Mouse (Mus musculus): ENCODE measurements around the gene Olfr547.
"Not testable (repeated sequence)": the region's sequence is repeated elsewhere in the genome, so short reads cannot be mapped to it uniquely, and the experiment has no call there.

Gene Olfr547

DNA sequence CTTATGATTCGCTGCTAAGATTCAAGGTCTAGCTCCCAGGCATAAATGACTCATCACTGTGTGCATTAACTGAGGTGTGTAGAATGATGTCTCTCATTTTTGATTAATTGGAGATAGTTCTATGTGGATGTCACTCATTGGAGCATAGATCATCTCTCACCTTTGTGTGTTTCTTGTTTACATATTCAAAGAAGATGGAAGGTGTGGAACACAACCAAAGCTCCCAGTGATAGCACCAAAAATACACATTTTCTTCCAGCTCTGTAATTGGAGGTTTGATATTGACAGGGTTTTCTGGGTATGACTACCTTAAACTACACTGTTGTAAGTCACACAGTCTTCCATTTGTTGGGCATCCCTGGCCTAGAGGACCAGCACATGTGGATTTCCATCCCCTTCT, at the start of gene Olfr547:
Olfr547 (plus strand) TSS at position 301 of the 400 bp plus-strand sequence.
- DNase-seq: no peak

DNA sequence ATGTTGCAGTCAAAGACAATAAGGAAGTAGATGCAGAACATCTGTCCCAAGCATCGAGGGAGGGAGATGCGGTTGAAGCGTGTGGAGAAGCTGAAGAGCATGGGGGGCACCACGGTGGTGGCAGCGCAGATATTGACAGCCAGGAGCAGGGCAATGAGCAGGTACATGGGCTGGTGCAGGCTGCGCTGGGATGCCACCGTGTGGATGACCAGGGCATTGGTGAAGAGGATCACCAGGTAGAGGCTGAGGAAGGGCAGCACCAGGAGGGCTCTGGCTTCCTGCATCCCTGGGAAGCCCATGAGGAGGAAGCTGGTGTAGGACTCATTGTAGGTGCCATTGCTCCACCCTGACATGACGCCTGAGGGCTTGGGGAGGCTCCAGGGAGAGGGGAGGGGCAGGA, 49.8 kb upstream of the Olfr547 start:
- DNase-seq: not testable (repeated sequence)

DNA sequence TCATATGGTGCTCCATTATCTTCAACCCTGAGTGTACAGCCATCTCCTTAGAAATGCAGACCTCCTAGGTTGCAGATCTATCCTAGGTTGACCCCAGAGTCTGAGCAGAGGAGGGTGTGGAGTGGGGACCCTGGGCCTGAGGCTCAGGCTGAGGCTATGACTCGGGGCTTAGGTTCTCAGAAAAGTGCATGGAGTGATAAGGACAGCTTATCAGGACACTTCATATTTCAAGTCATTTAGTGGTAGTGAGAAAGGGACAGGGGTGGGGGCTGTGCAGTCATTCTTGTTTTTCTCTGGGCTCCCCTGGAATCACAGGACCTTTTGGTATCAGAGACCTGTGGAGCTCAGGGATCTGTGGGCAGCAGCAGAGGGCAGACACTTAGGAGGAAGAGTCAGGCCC, 48.4 kb upstream of the Olfr547 start:
- no peak for DNase-seq

DNA sequence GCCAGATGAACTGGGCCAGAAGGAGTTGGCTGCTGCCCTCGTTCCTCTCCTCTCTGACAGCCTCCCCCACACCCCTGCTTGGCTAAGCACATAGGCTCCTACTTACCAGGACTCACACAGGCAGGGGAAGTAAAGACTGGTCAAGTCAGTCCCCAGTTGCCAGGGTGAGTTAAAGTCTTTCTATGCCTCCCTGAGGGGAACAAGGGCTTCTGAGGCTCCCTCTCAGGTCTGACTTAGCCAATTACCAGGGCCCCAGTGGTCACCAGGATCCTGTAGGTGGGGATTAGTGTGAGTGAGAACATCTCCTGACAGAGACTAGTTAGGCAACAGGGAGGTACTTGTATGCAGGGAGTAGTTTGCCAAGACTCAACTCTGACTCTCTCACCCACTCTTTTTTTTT, 46.4 kb upstream of the Olfr547 start, which contains the start of gene Olfr544:
Olfr544 (minus strand) TSS at position 153 of the 400 bp plus-strand sequence.
- DNase-seq: no peak

DNA sequence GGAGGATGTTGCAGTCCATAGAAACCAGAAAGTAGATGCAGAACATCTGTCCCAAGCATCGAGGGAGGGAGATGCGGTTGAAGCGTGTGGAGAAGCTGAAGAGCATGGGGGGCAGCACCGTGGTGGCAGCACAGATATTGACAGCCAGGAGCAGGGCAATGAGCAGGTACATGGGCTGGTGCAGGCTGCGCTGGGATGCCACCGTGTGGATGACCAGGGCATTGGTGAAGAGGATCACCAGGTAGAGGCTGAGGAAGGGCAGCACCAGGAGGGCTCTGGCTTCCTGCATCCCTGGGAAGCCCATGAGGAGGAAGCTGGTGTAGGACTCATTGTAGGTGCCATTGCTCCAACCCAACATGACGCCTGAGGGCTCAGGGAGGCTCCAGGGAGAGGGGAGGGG, 40.1 kb upstream of the Olfr547 start:
- not testable (repeated sequence) for DNase-seq

DNA sequence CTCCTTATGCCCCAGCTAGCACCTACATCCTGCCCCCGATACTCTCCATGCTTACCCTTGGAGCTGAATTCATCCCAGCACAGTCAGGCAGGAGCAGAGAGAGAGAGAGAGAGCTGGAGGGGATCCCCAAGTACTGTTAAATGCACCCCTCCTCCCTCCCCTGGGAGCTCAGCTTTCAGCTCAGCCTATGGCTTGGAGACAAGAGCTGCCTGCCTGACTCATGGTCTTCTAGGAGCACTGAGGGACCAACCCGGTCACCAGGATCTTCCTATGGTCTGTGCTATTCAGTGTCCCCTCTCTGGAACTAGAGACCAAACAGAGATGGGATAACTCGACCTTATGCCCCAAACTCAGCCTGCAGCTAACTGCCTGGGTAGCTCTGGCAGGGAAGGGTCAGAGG, 35.1 kb upstream of the Olfr547 start, which contains the start of gene Olfr545:
Olfr545 (minus strand) TSS at position 101 of the 400 bp plus-strand sequence.
- DNase-seq: no peak

DNA sequence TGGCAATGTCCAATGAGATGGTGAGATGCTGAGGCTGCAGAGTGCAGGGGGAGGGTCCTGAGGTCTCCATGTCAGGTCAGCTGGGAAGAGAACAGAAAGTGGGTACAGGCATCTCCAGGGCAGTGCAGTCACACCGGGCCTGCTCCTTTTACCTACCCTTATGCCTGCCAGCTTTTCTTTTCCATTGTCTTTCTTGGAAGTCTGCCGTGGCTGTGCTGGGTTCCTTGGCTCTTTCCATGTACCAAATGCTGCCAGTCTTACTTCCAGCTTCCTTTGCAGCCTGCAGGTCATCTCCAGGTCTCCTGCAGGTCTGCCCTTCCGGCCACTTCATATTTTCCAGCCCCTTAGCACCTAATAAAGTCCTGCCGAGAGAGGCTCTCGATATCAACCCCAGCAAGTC, 32.6 kb upstream of the Olfr547 start:
- peak; percentile 33 for DNase-seq

DNA sequence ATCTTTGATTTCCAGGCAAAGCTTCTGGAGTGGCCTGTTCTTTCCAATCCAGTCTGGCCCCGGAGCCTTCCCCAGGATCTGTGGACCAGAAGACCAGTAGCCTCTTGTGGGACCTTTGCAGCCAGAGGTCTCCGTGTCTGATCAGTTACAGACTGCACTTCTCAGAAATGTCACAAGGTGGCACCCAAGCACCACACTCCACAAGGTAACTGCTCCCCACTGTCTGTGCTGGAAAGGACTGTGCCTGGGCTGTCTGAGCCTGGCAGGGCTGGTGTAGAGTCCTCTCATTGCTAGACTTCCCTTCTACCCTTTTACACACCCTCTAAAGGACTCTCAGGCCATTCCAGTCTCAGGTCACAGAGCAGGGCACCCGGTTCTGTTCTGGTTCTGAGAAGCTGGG, 27.7 kb upstream of the Olfr547 start:
- DNase-seq: peak; percentile 75

DNA sequence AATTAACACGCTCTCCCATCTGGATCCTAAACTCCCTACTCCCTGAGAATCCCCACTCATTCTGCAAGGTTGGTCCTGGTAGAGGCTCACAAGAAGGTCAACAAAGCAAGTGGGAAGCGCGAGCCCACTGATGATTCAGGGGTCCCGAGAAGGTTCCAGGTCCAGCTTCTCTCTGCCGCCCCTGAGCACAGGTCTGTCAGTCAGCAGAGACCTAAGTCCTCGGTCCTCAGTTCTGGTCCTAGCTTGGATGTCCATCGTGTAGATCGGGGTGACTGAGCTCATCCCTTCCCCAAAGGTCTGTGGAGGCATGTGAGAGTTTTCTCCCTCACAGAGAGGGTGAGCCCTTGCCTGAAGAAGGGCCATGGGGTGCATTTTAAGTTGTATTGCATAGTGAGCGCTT, 26.5 kb upstream of the Olfr547 start:
- DNase-seq: no peak

DNA sequence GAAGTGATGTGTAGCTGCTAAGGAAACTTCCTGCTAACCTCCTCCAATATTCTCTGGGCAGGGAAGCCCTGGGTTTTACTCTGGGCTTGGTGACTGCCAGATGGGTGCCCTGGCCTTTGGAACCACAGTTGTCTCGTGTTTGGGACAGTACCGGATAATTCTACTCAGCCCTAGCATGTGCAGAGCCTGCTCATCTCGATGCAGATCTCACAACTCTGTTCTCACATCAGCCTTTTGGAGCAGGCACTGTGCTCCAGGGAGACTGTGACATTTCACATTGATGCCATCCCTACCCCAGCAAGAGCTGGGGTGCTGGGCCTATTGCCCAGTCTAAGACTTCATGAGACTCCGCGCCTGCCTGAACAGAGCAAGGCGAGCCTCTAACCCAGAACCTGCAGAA, 25.9 kb upstream of the Olfr547 start:
- DNase-seq: no peak

DNA sequence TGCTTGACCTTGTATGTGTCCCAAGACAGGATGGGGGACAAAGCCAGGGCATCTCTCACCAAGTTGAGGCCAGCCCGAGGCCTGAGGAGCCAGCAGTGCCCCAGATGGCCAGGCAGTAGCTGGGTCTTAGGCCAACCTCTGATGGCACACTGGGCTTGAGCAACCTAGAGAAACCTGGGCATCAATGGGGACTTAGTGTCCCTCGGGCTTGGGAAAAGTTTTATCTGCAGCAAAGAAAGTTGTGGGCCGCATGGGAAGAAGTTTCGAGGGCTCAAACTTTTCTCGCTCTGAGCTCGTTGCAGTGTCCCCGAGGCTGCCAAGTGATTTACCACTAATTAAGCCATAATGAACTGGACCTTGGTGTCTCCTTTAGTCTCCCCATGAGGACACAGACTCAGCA, 24.8 kb upstream of the Olfr547 start:
- DNase-seq: no peak

DNA sequence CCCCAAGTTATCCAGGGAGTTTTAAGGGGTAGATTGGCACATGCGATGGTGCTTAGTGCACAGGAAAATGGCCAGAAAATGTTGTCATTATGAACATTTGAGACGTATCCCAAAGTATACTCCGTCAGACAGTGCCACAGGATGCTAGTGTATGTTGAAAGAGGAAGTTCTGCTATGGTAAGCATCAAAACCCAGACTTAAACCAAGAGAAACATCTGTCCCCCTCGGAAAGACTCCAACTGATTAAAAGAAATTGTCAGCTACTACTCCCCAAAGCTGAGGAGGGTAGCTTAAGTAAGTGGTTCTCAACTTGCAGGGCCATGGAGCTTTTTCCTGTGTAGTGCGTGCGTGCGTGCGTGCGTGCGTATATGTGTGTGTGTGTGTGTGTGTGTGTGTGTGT, 22.6 kb upstream of the Olfr547 start:
- no peak for DNase-seq

DNA sequence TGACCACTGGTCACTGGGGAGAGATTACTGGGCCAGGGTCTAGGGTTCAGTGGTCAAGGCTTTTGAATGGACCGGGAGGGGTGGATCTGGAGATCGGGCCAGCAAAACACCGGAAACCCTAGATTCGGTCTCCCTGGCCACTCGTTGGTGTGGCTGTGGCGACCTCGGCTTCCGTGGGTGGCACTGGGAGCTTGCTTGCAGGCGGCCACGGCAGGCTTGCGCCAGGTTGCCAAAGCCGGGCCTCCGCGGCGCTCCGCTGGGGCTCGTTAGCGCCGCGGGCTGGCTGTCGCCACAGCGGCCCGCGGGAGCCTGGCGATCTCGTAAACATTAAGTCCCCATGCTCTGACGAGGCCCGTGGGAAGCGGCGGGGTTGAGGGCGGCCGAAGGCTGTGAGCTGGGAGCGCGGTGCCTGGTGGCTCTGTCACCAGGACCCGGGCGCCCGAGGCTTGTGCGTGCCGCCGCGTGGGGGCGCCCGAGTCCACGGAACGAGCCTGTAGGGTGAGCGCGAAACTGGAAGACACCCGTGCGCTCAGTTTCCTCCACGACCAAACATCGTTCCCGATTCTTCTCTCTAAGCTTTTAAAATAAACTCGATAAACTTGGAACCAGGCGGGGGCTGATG, 21.6 kb upstream of the Olfr547 start:
- peak; percentile 85 for DNase-seq

DNA sequence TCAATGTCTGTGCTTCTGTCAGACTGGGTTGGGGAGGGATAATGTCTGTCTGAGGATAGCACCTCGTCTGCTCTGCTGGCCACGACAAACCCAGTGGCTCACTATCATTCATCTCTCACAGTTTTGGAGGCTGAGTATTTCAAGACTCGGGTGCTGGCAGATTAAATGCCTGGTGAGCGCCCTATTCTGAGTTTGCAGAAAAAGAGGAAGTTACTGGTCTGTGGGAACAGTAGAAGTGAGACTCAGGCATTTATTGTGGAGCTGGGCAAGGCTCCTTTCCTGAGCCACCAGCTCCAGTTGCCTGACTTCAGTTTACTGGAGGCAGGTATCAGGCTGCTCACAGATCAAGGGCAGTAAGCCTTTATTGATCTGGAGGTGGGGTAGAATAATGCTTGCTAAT, 20.4 kb upstream of the Olfr547 start:
- no peak for DNase-seq

DNA sequence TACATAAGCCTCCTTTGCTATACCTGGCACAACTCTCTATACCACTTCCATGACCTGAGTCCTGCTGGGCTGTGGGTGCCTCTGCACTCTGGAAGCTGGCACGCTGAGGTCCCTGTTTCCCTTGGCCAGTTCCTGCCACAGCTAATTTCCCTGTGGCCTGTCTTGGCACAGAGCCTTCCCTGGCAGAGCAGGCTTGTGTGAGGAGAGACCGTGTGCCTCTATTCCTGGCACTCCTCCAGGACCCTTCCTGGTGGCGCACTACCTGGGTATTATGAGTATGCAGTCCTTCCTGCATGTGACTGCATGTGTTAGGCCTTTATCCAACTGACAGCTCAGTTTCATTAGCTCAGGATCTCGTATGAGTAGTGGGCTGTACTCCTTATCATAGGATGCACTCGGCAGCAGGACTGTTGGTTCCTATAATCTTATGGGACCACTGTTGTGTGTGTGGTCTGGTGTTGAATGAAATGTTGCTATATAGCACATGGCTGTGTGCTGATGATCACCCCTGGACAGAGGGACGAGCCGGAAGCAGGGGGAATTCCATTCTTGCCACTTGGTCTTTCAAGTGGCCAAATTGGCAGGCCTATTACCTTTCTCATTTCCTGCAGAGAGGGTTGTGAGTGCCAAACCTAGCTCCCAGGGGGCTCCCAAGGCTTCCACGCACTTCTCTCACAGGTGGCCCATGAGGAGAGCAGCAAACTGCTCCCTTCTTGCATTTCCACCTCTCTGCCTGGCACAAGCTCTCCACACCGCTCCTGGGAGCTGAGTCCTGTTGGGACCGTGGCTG, 18.1 kb upstream of the Olfr547 start:
- DNase-seq: no peak

DNA sequence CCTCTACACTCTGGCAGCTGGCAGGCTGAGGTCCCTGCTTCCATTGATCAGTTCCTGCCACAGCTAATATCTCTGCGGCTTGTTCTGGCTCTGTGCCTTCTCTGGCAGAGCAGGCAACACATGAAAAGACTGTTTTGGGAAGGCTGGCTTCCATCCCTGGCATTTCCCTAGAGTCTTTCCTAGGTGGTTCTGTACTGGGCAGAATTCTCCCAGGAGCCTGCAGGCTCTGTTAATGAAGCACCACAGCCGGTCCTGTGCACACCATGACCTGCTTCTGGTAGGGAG, 17.6 kb upstream of the Olfr547 start:
- DNase-seq: no peak

DNA sequence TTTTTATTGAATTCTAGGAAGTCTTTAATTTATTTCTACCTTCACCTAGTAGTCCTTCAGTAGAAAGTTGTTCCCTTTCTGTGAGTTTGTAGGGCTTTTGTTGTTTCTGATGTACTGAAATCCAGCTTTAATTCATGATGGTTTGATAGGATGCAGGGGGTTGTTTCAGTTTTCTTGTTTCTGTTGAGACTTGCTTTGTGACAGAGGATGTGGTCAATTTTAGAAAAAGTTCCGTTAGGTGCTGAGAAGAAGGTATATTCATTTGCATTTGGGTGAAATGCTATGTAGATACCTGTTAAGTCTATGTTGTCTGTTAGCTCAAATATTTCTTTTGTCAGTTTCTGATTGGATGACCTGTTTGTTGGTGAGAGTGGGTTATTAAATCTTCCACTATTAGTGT, 5.5 kb upstream of the Olfr547 start:
- no peak for DNase-seq

DNA sequence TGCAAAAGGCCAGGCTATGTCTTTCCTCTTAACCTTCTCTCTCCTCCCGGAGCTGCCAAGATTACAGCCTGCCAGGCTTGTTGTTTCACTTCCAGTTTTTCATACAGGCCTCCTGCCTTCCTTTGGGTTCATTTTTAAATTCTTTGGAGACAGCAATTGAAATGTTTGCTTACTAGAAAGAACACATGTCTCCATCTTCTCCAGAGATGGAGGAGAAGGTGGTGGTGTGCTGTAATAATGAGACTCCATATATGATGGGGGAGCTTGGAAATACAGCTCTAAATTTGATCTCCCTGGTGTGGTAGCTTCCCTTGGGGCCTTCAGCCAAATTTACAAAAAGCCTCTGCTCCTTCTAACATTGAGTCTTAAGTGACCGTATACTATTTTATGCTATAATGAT, 6.0 kb downstream of the Olfr547 start, which contains the start of gene Olfr548-ps1:
Olfr548-ps1 (plus strand) TSS at position 301 of the 400 bp plus-strand sequence.
- no peak for DNase-seq

DNA sequence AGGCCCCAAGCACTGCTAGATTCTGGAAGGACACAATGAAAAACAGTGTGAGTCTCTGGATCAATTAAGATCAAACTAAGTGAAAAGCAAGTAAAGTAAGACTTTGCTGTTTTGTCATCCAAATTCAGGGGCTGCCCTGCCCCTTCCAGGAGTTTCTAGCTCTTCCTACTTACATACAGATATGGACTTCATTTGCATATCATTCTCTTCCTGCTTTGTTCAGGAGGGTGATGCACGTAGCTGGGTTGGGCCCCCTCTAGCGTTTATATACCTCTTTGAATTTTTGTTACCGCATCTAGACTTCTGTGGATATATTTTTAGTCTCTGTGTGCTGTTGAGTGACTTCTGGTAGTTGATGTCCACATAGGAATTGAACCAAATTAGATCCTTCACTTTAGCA, 6.7 kb downstream of the Olfr547 start:
- no peak for DNase-seq

DNA sequence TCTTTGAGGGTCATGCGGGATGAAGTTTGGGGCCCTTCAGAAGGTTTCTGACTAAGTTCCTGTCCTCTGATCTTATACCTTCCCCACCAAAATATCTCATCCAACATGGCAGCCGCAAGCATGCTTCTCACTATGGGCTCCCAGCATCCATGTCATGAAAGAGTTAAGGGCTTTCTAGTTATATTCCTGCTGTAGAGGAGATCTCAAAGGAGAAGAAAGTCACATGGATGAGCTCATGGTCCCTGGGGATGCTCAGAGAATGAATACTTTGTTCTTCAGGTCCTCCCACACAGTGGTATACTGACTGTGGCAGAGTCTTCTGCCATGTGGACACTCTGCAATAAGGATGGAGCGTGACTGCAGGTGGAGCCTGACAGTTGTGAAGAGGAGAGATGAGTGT, 15.0 kb downstream of the Olfr547 start, which contains the start of gene Olfr549:
Olfr549 (plus strand) TSS at position 301 of the 400 bp plus-strand sequence.
- DNase-seq: no peak

DNA sequence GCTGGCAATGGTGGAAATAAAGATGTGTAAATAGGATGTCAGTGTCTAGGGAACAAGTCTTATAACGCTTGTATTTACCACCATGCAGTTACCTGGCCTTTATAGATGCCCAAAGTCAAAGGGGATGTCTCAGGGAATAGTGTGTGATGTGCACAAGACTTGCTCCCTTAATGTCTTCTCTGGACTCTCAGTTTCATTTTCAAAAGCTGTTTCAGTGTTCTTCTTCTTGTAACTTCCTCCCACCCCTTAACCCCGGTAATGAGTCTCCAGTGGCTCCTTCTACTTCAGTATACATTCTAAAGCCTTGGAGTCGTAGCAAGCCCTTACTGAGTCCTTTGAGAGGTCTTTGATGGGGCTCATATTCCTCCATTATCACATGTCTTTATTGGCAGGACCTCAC, 18.7 kb downstream of the Olfr547 start:
- DNase-seq: no peak

DNA sequence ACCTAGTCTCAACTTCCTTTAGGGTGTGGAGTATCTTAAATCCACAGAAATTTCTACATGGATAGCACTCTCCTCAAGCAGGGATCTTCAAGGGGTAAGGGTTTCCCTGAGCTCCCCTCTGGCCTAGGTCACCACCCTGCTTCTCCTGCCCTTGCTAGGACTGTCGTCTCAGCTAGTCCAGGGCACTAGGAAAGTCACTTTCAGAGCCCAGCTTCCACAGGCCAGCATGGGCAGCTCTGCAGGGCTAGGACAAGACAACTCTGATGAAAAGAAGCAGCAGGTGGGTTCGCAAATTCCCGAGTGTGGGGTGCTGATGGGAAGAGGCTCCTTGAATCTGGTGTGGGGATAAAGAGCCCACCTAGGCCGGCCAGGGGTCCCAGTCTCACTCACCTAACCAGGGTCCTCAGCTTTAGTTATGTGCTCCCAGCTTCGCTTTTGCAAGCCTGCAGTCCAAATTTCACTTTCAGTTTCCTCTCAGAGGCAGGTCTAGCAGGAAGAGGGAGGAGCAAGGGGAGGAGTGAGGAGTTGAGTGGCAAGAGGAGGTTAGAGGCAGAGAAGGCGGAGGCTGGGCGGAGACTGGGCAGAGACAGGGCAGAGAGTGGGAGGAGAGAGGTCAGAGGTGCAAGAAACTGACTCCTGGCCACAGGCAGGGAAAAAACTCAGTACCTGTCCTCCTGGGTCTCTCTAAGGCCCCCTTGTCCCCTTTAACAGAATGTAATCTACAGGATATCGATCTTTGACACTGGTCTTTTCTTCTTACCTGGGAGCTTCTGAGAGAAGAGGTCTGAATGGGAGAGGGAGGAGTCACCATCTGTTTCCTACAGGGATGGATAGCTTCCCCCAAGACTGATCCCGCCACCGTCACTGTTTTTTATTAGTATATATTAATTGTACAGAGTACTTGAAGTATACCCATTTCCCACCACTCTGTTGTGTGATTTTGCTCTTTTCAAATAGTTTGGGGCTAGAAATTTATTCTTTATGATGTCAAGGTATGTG, 30.7 kb downstream of the Olfr547 start, which contains the start of gene Trim21:
Trim21 (minus strand) TSS at position 488 of the 999 bp plus-strand sequence.
- DNase-seq: peak; percentile 26

DNA sequence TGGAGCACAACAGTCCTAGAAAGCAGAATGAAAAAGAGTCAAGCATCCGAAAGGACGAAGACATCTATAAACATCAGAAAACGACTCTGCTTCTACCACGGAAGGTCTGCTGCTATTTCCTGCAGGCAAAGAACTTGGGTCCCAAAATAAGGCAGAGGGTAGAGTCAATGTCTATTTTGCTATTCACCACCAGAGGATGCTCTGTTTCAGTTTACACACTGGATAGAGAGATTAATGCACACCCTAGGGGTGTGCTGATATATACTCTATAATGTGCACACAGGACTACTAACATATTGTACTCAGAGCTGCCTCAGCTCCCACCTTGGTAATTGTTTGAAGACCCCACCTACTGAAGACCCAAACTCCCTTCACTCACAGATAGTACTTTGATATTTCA, 31.7 kb downstream of the Olfr547 start:
- no peak for DNase-seq

Data from cerebellum, adult 8-10 months (tissue).